Mouse (Mus musculus) brain, adult 10 weeks (tissue): ENCODE data around the gene Olfr1089. TPM values are rescaled to one million over a fixed set of nuclear protein-coding genes. Genes with fewer than 3 reads are reported as not detected.

ENCODE experiments used
- polyA plus RNA-seq: library from polyadenylated mRNA; stranded (reverse); fragments of 350-450 nt; fragmentation: Illumina TruSeq; extraction: RNeasy Lipid Tissue Mini Kit (QIAGEN cat#74804); gene quantifications from one replicate; pipeline ENCODE4 v1.2.3, GENCODE M21; 2015; ENCODE audit warnings: low read depth, low replicate concordance

Olfr1089 gene
- not detected for polyA plus RNA-seq

DNA sequence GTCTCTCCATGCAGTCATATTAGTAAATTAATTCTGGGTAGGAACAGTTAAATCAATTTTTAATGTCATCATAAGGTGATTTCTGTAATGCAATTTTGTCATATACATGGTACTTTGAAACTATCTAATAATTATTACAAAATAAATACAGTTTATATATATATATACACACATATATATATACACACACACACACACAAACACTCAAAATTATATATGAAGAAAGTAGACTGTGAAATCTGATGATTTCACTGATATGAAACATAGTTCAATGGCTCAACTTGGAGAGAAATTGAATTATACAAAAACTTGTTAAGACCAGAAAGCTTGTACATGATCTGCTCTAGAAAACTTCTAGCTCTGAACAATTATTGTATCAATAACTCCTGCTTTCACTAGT lies at the start of gene Olfr1089:
Olfr1089 (minus strand) TSS at position 101 of the 400 bp plus-strand sequence.

DNA sequence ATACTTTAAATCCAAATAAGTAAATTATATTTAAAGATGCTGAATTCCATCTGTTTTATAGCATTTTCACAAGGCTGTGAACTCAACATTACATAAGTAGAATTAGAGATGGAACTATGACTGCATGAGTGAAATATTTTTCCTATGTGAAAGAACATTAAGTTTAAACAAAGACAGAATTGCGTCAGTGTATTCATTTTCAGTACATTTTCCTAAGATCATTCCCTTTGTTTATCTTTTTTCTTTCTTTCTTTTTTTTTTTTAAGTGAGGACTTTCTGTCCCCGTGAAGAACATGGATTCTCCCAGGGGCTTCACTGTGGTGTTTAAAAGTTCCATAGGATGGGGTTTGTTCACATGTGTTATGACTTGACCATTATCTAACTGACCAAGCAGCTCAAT lies 48.7 kb upstream of the Olfr1089 start, which contains the start of gene Olfr1093:
Olfr1093 (plus strand) TSS at position 301 of the 400 bp plus-strand sequence.

DNA sequence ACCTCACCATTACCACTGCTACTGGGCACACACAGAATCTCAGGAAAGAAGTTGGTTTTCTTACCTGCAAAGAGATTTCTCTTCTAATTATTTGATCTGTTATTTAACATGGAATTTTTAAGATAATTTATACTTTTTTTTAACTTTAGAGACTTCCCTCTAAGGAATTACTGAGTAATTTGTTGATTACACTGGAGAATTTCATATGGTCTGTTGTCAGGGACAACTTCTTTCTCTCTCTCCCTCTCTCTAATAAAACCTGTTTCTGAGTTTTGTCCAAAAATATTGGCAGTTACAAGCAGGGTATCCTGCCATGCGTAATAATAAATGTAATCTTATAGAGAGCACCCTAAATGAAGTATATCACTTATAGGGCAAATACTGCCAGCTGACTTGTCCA lies 25.4 kb upstream of the Olfr1089 start, which contains the start of gene Olfr1090:
Olfr1090 (minus strand) TSS at position 101 of the 400 bp plus-strand sequence.

DNA sequence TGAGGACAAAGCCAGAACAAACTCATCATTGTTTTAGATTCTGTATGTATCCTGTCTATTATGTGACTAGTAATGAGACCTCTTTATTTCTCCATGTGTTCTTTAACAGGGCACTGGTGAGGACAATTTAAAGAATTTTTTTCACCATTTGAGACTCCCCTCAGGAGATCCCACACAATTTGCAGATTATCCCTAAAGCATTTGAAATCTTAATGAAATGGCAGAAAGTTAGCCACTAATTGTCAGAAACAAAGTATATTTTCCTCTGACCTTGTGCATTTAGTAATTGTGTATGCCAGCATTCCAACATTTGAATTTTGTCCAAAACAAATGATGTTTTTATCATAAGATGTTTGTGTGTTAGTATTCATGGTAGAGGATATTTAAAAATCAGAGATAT lies 35.2 kb downstream of the Olfr1089 start, which contains the start of gene Olfr1087:
Olfr1087 (minus strand) TSS at position 101 of the 400 bp plus-strand sequence.

Other genes with a start within 250 kb of the Olfr1089 start
- not detected for gene Olfr228, start 246.3 kb downstream of the Olfr1089 start, polyA plus RNA-seq
- gene Olfr1076, start 225.2 kb downstream of the Olfr1089 start, polyA plus RNA-seq: not detected
- gene Olfr1079, start 191.2 kb downstream of the Olfr1089 start, polyA plus RNA-seq: not detected
- gene Olfr1080, start 175.5 kb downstream of the Olfr1089 start, polyA plus RNA-seq: not detected
- not detected for gene Olfr1082, start 134.7 kb downstream of the Olfr1089 start, polyA plus RNA-seq
- gene Olfr1084, start 94.0 kb downstream of the Olfr1089 start, polyA plus RNA-seq: not detected
- gene Olfr1085, start 71.7 kb downstream of the Olfr1089 start, polyA plus RNA-seq: not detected
- not detected for gene Olfr1086, start 53.6 kb downstream of the Olfr1089 start, polyA plus RNA-seq
- gene Olfr1087, start 35.3 kb downstream of the Olfr1089 start, polyA plus RNA-seq: not detected
- gene Olfr1090, start 25.3 kb upstream of the Olfr1089 start, polyA plus RNA-seq: not detected
- gene Olfr1093, start 48.8 kb upstream of the Olfr1089 start, polyA plus RNA-seq: not detected
- not detected for gene Olfr141, start 76.3 kb upstream of the Olfr1089 start, polyA plus RNA-seq
- gene Olfr1094, start 91.0 kb upstream of the Olfr1089 start, polyA plus RNA-seq: not detected
- gene Olfr1095, start 118.0 kb upstream of the Olfr1089 start, polyA plus RNA-seq: not detected
- gene Gm13723, start 141.1 kb upstream of the Olfr1089 start, polyA plus RNA-seq: not detected
- gene Olfr1097, start 158.5 kb upstream of the Olfr1089 start, polyA plus RNA-seq: not detected
- not detected for gene Olfr1098, start 190.8 kb upstream of the Olfr1089 start, polyA plus RNA-seq
- not detected for gene Olfr1099, start 227.0 kb upstream of the Olfr1089 start, polyA plus RNA-seq
- gene Olfr1100, start 246.3 kb upstream of the Olfr1089 start, polyA plus RNA-seq: not detected